Mouse (Mus musculus) forebrain, embryonic 16.5 days (tissue): Measurements from ENCODE around the gene Aif1l. TPM values are rescaled to one million over a fixed set of nuclear protein-coding genes. Genes with fewer than 3 reads are reported as not detected.

Experiments used
- ATAC-seq: fragments of 200-750 bp; cut with Nextera tagmentation; 2 replicates; pipeline ENCODE4 v1.8.0; 2017; ENCODE audit warnings: mild to moderate bottlenecking, moderate library complexity
- H3K27ac ChIP-seq: fragments of 300-500 bp; sonication (generic); 2 replicates; pipeline ENCODE4 v1.5.1; 2014; ENCODE audit warnings: low read length, control low read depth
- H3K27me3 ChIP-seq: fragments of 300-500 bp; sonication (generic); replicated peaks from 2 replicates; pipeline ENCODE4 v1.6.1; 2014; ENCODE audit warnings: low read length; ENCODE audit not compliant: control insufficient read depth, insufficient read depth
- H3K36me3 ChIP-seq: fragments of 300-500 bp; sonication (generic); 2 replicates; pipeline ENCODE4 v1.6.1; 2014; ENCODE audit not compliant: control insufficient read depth, insufficient read depth
- H3K4me1 ChIP-seq: fragments of 300-500 bp; sonication (generic); replicated peaks from 2 replicates; pipeline ENCODE4 v1.6.1; 2014; ENCODE audit warnings: low read length; ENCODE audit not compliant: control insufficient read depth, insufficient read depth
- H3K4me2 ChIP-seq: fragments of 300-500 bp; sonication (generic); 2 replicates; pipeline ENCODE4 v1.6.1; 2014; ENCODE audit warnings: mild to moderate bottlenecking, low read length, control low read depth
- H3K4me3 ChIP-seq: fragments of 300-500 bp; sonication (generic); replicated peaks from 2 replicates; pipeline ENCODE4 v1.5.1; 2014; ENCODE audit warnings: mild to moderate bottlenecking, low read length, control low read depth
- H3K9ac ChIP-seq: fragments of 300-500 bp; sonication (generic); replicated peaks from 2 replicates; pipeline ENCODE4 v1.6.1; 2014; ENCODE audit warnings: low read depth, low read length, control low read depth
- H3K9me3 ChIP-seq: fragments of 300-500 bp; sonication (generic); 2 replicates; pipeline ENCODE4 v1.6.1; 2016; ENCODE audit warnings: low read length; ENCODE audit not compliant: control insufficient read depth
- WGBS: fragments of 180-500 bp; shearing (Covaris S2); extraction: QIAGEN DNeasy Blood & Tissue Kit; methylation state at CpG from one replicate; pipeline ENCODE4 v1.1.7; 2014; 5-methylcytosine and 5-hydroxymethylcytosine counted together
- polyA plus RNA-seq: library from polyadenylated mRNA; unstranded; fragments of >200 nt; fragmentation: Nextera tagmentation; extraction: Ambion mirVana; gene quantifications from 2 replicates; pipeline ENCODE4 v1.2.1, GENCODE M21; 2015

Aif1l gene
- polyA plus RNA-seq, 1 experiment from 2014 or later, result 45.9 TPM

DNA sequence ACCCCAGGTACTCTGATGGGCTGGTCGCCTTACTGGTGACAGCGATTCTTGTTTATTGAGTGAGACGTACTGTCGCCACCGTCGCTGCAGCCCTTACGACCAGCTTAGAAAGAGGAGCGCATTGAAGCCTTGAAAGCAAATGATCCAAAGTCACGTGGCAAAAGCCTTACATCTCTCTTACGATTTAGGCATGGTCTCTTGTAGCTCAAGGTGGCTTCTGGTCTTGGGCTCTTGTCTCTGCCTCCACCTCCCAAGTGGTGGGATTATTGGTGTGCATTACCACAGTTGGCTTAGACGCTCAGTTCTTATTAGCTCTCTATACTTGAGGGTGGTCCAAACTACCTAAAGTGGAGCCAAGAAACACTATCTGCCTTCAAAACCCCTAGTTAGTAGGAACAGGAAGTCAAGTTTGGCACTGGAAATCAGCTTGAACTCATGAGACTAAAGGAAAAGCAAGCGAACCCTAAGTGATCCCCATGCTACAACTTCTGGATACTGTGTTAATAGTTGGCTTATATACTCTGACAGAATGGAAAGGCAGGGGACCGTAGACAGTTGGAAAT, 25.0 kb downstream of the Aif1l start:
- 11% methylated on average over 13 of the region's 13 CpGs for WGBS
- ATAC-seq, result no peak
- H3K36me3 ChIP-seq, result peaks cover 17% of the 10 kb centered on the region
- no peaks in the 10 kb centered on the region for H3K27me3 ChIP-seq
- peak overlapping the region; percentile 68 for H3K4me2 ChIP-seq
- H3K4me1 ChIP-seq, result peaks cover 14% of the 10 kb centered on the region
- H3K9ac ChIP-seq, result peak overlapping the region; percentile 83
- H3K27ac ChIP-seq, result no peak overlapping the region
- peak overlapping the region; percentile 76 for H3K4me3 ChIP-seq
- no peaks in the 10 kb centered on the region for H3K9me3 ChIP-seq

DNA sequence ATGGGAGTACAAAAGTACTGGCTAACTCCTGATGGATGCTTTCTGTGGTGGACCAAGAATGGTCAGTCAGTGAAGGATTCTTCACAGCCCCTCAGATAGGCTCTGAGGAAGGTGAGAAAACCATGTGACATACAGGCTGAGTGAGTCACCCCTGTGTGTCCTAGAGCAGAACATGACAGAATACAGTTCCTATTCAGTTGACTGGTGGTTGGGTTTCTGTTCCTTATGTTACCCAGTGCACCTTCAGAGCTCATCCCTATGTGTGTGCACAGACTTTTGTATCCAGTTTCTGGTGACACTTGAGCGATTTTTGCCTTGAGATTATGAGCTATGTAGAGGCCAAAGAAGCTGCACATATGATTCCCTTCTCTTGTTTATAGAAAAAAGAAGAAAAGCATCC, 37.8 kb downstream of the Aif1l start:
- Histone ChIP-seq H3K9ac (no peak overlapping the region), H3K4me1 (no peaks in the 10 kb centered on the region), H3K27me3 (no peaks in the 10 kb centered on the region), H3K9me3 (no peaks in the 10 kb centered on the region), H3K36me3 (peaks cover 53% of the 10 kb centered on the region), H3K27ac (no peak overlapping the region), H3K4me3 (no peak overlapping the region), H3K4me2 (no peak overlapping the region)
- ATAC-seq, result no peak
- WGBS, result 97% methylated on average over 1 of the region's 1 CpGs

DNA sequence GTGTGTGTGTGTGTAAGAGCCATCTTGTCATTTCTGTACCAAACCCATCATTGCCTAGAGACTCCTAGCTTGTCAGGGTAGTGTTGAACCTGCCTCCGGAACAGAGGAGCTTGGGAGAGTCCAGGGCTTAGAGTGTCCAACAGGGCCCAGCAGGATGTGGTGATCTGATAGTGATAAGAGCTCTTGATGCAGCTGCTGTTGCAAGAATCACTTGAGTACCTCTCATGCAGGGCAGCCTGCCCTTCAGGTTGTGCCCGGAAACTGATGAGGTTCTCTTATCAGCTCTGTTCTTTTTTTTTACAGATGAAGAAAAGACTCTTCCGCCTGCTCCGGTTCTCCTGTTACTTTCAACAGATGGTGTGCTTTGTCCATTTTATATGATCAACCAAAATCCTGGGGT, 41.0 kb downstream of the Aif1l start:
- H3K27ac ChIP-seq, result no peak overlapping the region
- no peak overlapping the region for H3K4me2 ChIP-seq
- no peaks in the 10 kb centered on the region for H3K9me3 ChIP-seq
- H3K36me3 ChIP-seq, result peaks cover 38% of the 10 kb centered on the region
- H3K4me1 ChIP-seq, result no peaks in the 10 kb centered on the region
- 97% methylated on average over 4 of the region's 4 CpGs for WGBS
- no peak overlapping the region for H3K4me3 ChIP-seq
- no peaks in the 10 kb centered on the region for H3K27me3 ChIP-seq
- ATAC-seq, result no peak
- H3K9ac ChIP-seq, result no peak overlapping the region

DNA sequence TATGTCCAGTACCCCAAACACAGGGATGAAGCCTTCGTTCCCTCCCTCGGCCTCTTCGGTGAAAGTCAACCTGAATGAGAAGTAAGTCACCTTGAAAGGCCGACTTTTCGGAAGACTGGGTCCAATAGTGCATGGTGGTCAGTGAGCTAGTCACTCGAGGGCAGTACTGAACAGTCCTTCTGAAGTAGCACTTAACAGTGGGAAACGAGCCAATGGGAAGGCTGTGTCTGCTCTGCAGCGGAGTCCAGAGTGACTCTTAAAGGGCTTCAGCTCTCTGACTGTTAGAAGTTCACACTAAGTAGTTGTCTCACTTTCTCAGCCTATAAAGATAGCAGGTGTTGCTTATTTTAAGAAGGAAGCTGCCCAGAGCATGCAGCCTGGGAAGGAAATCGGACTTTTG, 45.0 kb downstream of the Aif1l start:
- no peak for ATAC-seq
- 94% methylated on average over 9 of the region's 9 CpGs for WGBS

DNA sequence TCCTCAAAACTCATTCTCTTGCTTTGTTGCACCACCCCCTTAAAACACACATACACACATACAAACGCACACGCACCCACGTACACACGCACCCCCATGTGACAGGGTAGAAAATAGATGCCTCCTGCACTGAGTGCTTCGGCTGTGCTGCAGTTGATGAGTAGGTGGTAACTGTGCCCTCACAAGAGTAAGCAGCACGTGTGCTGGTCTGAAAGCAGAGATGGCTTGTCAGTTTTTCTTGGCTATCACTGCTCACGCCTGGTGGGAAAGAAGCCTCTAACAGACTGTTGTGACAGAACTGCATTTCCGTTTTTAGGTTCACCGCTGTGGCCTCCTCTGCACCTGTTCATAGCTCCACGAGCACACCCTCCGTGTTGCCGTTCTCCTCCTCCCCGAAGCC, 46.1 kb downstream of the Aif1l start:
- H3K4me2 ChIP-seq, result no peak overlapping the region
- no peak overlapping the region for H3K9ac ChIP-seq
- no peak overlapping the region for H3K4me3 ChIP-seq
- H3K27ac ChIP-seq, result no peak overlapping the region
- ATAC-seq, result no peak
- H3K27me3 ChIP-seq, result no peaks in the 10 kb centered on the region
- no peaks in the 10 kb centered on the region for H3K9me3 ChIP-seq
- H3K4me1 ChIP-seq, result no peaks in the 10 kb centered on the region
- peaks cover 43% of the 10 kb centered on the region for H3K36me3 ChIP-seq
- WGBS, result 97% methylated on average over 13 of the region's 13 CpGs

More for the DNA sequence above, 45.0 kb downstream of the Aif1l start:
- H3K27ac ChIP-seq, result no peak overlapping the region
- H3K4me2 ChIP-seq, result no peak overlapping the region
- no peaks in the 10 kb centered on the region for H3K4me1 ChIP-seq
- no peaks in the 10 kb centered on the region for H3K9me3 ChIP-seq
- peaks cover 48% of the 10 kb centered on the region for H3K36me3 ChIP-seq
- H3K27me3 ChIP-seq, result no peaks in the 10 kb centered on the region
- no peak overlapping the region for H3K9ac ChIP-seq
- no peak overlapping the region for H3K4me3 ChIP-seq

DNA sequence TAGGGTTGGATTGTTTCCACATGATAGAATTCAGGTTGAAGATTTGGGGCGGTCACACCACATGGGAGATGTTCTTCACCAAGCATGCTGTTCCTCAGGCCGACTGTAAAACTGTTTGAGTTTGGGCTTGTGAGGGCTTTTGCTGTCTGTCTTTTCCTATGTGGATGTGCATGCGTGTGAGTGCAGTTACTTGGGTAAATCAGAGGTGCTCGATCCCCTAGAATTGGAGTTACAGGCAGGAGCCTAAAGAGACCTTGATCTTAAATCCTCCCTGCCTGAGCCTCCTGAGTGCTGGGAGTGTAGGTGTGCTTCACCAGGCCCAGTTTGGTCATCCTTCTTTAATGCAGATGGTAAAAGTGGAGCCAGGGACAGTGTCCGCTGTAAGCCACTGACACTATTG, 47.6 kb downstream of the Aif1l start:
- no peak overlapping the region for H3K27ac ChIP-seq
- WGBS, result 94% methylated on average over 5 of the region's 5 CpGs
- no peaks in the 10 kb centered on the region for H3K27me3 ChIP-seq
- H3K36me3 ChIP-seq, result peaks cover 38% of the 10 kb centered on the region
- no peak for ATAC-seq
- H3K4me2 ChIP-seq, result no peak overlapping the region
- H3K4me1 ChIP-seq, result no peaks in the 10 kb centered on the region
- H3K9ac ChIP-seq, result no peak overlapping the region
- no peaks in the 10 kb centered on the region for H3K9me3 ChIP-seq
- no peak overlapping the region for H3K4me3 ChIP-seq

DNA sequence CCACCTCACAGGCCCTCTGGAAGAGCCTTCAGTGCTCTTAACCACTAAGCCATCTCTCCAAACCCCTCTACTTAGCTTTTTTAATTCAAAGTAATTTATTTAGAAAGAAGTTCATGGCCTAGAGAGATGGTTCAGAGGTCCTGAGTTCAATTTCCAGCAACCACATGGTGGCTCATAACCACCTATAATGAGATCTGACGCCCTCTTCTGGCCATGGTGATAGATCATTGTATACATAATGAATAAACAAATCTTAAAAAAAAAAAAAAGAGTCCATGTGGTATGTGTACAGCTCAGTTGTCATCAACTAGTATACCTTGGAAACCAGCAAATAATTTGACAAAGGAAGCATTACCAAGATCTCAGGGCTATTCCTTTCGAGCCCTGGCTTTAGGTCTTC, 48.5 kb downstream of the Aif1l start:
- no peak overlapping the region for H3K27ac ChIP-seq
- 81% methylated on average over 2 of the region's 2 CpGs for WGBS
- H3K27me3 ChIP-seq, result no peaks in the 10 kb centered on the region
- H3K36me3 ChIP-seq, result peaks cover 43% of the 10 kb centered on the region
- H3K9me3 ChIP-seq, result no peaks in the 10 kb centered on the region
- no peak overlapping the region for H3K9ac ChIP-seq
- H3K4me1 ChIP-seq, result no peaks in the 10 kb centered on the region
- no peak overlapping the region for H3K4me2 ChIP-seq
- no peak overlapping the region for H3K4me3 ChIP-seq
- no peak for ATAC-seq

DNA sequence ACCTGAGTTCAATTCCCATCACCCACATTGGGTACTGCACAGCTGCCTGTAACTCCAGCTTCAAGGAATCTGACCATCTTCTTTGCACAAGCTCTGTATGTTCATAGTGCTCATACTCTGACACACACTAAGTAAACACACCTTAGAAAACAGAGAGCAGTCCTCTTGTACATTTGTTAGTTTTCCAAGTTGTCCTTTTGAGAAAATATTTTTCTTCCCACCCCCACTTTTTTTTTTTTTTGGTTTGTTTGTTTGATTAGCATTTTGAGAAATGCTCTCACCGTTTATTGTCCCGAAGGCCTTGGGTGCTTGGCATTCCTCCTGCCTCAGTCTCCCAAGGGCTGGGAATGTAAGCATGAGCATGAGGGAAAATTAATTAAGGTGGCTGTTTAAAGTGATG, 58.4 kb downstream of the Aif1l start:
- 82% methylated on average over 2 of the region's 2 CpGs for WGBS
- Histone ChIP-seq H3K9ac (no peak overlapping the region), H3K4me2 (no peak overlapping the region), H3K4me3 (no peak overlapping the region), H3K9me3 (no peaks in the 10 kb centered on the region), H3K4me1 (no peaks in the 10 kb centered on the region), H3K27ac (no peak overlapping the region), H3K27me3 (no peaks in the 10 kb centered on the region), H3K36me3 (peaks cover 44% of the 10 kb centered on the region)
- no peak for ATAC-seq

DNA sequence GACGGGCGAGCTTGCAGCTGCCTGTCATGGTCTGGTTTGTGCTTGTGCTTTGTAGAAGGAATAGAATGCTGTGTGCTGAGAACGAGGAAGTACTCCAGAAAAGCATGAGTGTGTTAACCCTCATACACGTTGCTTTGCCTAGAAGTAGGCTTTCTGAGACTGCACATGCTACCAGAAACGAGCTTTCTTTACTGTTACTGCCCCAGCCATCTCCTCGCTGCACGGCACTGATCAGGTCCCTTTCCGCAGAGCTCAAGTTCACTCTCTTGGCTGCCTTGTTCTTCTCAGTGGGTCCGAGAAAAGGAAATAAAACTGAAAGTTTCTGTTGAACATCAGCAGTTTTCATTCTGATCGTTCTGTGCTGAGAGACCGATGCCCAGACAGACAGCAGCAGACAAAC, 58.8 kb downstream of the Aif1l start:
- H3K9ac ChIP-seq, result no peak overlapping the region
- H3K9me3 ChIP-seq, result no peaks in the 10 kb centered on the region
- peaks cover 41% of the 10 kb centered on the region for H3K36me3 ChIP-seq
- H3K4me3 ChIP-seq, result no peak overlapping the region
- ATAC-seq, result no peak
- 91% methylated on average over 11 of the region's 11 CpGs for WGBS
- H3K4me1 ChIP-seq, result no peaks in the 10 kb centered on the region
- no peak overlapping the region for H3K27ac ChIP-seq
- H3K4me2 ChIP-seq, result no peak overlapping the region
- no peaks in the 10 kb centered on the region for H3K27me3 ChIP-seq

DNA sequence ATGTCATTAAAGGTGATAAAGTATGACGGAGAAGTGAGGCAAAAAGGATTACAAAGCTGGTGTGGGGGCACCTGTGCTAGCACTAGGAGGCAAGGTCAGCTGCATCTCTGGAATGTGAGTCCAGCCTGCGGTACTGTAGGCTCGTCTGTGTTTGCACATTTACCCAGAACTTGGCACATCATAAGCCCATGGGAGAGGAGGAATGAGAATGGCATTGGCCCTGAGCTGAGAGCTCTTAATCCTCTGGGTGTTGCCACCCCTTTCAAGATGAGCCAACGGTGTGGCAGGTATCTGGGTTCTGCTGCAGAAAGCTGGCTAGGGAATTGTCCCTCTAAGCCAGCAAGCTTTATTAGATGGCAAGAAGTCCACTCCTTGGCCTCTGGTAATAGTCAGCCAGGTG, 69.8 kb downstream of the Aif1l start:
- no peak overlapping the region for H3K27ac ChIP-seq
- ATAC-seq, result no peak
- no peak overlapping the region for H3K4me2 ChIP-seq
- H3K9ac ChIP-seq, result no peak overlapping the region
- no peaks in the 10 kb centered on the region for H3K4me1 ChIP-seq
- H3K9me3 ChIP-seq, result no peaks in the 10 kb centered on the region
- peaks cover 26% of the 10 kb centered on the region for H3K36me3 ChIP-seq
- 92% methylated on average over 4 of the region's 4 CpGs for WGBS
- H3K4me3 ChIP-seq, result no peak overlapping the region
- no peaks in the 10 kb centered on the region for H3K27me3 ChIP-seq
